Mouse (Mus musculus) midbrain, postnatal 0 days (tissue): ENCODE data around the gene Evx2. TPM values are rescaled to one million over a fixed set of nuclear protein-coding genes. Genes with fewer than 3 reads are reported as not detected.

Experiments
- ATAC-seq: fragments of 200-750 bp; cut with Nextera tagmentation; 2 replicates; pipeline ENCODE4 v1.8.0; 2017; ENCODE audit warnings: moderate number of reproducible peaks, mild to moderate bottlenecking, moderate TSS enrichment, moderate library complexity; ENCODE audit not compliant: low FRiP score
- DNase-seq: peaks from one replicate; pipeline ENCODE4 v3.0.0-alpha.2; 2015; ENCODE audit warnings: low spot score
- H3K27ac ChIP-seq: fragments of 300-500 bp; sonication (generic); 2 replicates; pipeline ENCODE4 v1.5.1; 2014; ENCODE audit warnings: low read depth, mild to moderate bottlenecking, low read length, mixed read lengths
- H3K27me3 ChIP-seq: fragments of 300-500 bp; sonication (generic); 2 replicates; pipeline ENCODE4 v1.6.1; 2014; ENCODE audit warnings: low read length, control low read depth, mixed read lengths; ENCODE audit not compliant: insufficient read depth
- H3K36me3 ChIP-seq: fragments of 300-500 bp; sonication (generic); 2 replicates; pipeline ENCODE4 v1.6.1; 2014; ENCODE audit warnings: low read length, control low read depth, mixed read lengths; ENCODE audit not compliant: insufficient read depth
- H3K4me1 ChIP-seq: fragments of 300-500 bp; sonication (generic); 2 replicates; pipeline ENCODE4 v1.6.1; 2014; ENCODE audit warnings: mild to moderate bottlenecking, control low read depth, antibody characterized with exemption, low read length, mixed read lengths; ENCODE audit not compliant: insufficient read depth
- H3K4me2 ChIP-seq: fragments of 300-500 bp; sonication (generic); 2 replicates; pipeline ENCODE4 v1.6.1; 2014; ENCODE audit warnings: low read depth, mild to moderate bottlenecking, low read length, mixed read lengths; ENCODE audit not compliant: poor library complexity, severe bottlenecking
- H3K4me3 ChIP-seq: fragments of 300-500 bp; sonication (generic); 2 replicates; pipeline ENCODE4 v1.5.1; 2014; ENCODE audit warnings: low read depth, mild to moderate bottlenecking, low read length, moderate library complexity
- H3K9ac ChIP-seq: fragments of 300-500 bp; sonication (generic); replicated peaks from 2 replicates; pipeline ENCODE4 v1.6.1; 2014; ENCODE audit warnings: mild to moderate bottlenecking, low read length, moderate library complexity, mixed read lengths; ENCODE audit not compliant: poor library complexity, severe bottlenecking
- H3K9me3 ChIP-seq: fragments of 300-500 bp; sonication (generic); 2 replicates; pipeline ENCODE4 v1.6.1; 2016; ENCODE audit warnings: low read length, control low read depth
- CTCF ChIP-seq: IDR thresholded peaks from 2 replicates; pipeline ENCODE4 v1.5.1; 2016; ENCODE audit warnings: antibody characterized with exemption, mild to moderate bottlenecking
- WGBS: fragments of 180-500 bp; shearing (Covaris S2); extraction: QIAGEN DNeasy Blood & Tissue Kit; methylation state at CpG from one replicate; pipeline ENCODE4 v1.1.7; 2014; 5-methylcytosine and 5-hydroxymethylcytosine counted together
- polyA plus RNA-seq: library from polyadenylated mRNA; unstranded; fragments of >200 nt; fragmentation: Nextera tagmentation; extraction: Ambion mirVana; gene quantifications from 2 replicates; pipeline ENCODE4 v1.2.1, GENCODE M21; 2015
- total RNA-seq: library from RNA; depleted of rRNA; stranded (reverse); fragments of >200 nt; gene quantifications from 2 replicates; pipeline ENCODE4 v1.2.3, GENCODE M21; 2014

Gene Evx2
- total and polyA plus RNA-seq, 2 experiments from 2014 or later = 0.33 to 4.2 TPM

GRCm38 (mm10) chr2:74692808-74693431 lies 33.6 kb upstream of the Evx2 start:
- Histone ChIP-seq H3K27me3 (peaks cover 97% of the 10 kb centered on the region), H3K4me2 (no peak overlapping the region), H3K4me3 (no peak overlapping the region), H3K9ac (no peak overlapping the region), H3K27ac (no peak overlapping the region), H3K4me1 (0 out of 2 replicates have a peak, but pooled peaks cover 2% of the 10 kb centered on the region), H3K9me3 (0 out of 2 replicates have a peak, but pooled peaks cover 5% of the 10 kb centered on the region), H3K36me3 (no peaks in the 10 kb centered on the region)
- TF ChIP-seq CTCF = no peak
- ATAC-seq (no peak), DNase-seq (no peak)
- WGBS = 1% methylated on average over 20 of the region's 20 CpGs

GRCm38 (mm10) chr2:74691995-74692807 lies 32.8 kb upstream of the Evx2 start:
- H3K36me3 ChIP-seq = no peaks in the 10 kb centered on the region
- no peak overlapping the region for H3K9ac ChIP-seq
- H3K4me3 ChIP-seq = no peak overlapping the region
- no peak for TF ChIP-seq CTCF
- H3K4me2 ChIP-seq = no peak overlapping the region
- H3K27me3 ChIP-seq = peaks cover 97% of the 10 kb centered on the region
- H3K9me3 ChIP-seq = 0 out of 2 replicates have a peak, but pooled peaks cover 5% of the 10 kb centered on the region
- 4% methylated on average over 35 of the region's 35 CpGs for WGBS
- H3K4me1 ChIP-seq = no peaks in the 10 kb centered on the region
- ATAC-seq = no peak
- no peak for DNase-seq
- H3K27ac ChIP-seq = no peak overlapping the region

- Histone ChIP-seq H3K27ac (no peak within 1 kb of the TSS), H3K4me1 (no peaks in the 10 kb centered on the region), H3K9me3 (0 out of 2 replicates have a peak, but pooled peaks cover 5% of the 10 kb centered on the region), H3K36me3 (no peaks in the 10 kb centered on the region), H3K9ac (no peak within 1 kb of the TSS), H3K27me3 (peaks cover 97% of the 10 kb centered on the region), H3K4me2 (no peak within 1 kb of the TSS), H3K4me3 (peak within 1 kb of the TSS; percentile 0; the same call in 1 of the 2 replicates)
- DNase-seq (peak; percentile 51), ATAC-seq (no peak)
- WGBS = under 1% methylated on average over 56 of the region's 56 CpGs
- TF ChIP-seq CTCF = peak; percentile 34; the same call in 1 of the 2 replicates
These were observed 31.9 kb upstream of the Evx2 start, which contains the start of gene Hoxd10 for GRCm38 (mm10) chr2:74691022-74691951. Hoxd10 (plus strand) TSS chr2:74691924.

- no peaks in the 10 kb centered on the region for H3K4me1 ChIP-seq
- 0 out of 2 replicates have a peak, but pooled peaks cover 5% of the 10 kb centered on the region for H3K9me3 ChIP-seq
- H3K4me3 ChIP-seq = no peak overlapping the region
- H3K9ac ChIP-seq = no peak overlapping the region
- H3K27ac ChIP-seq = no peak overlapping the region
- 8% methylated on average over 8 of the region's 8 CpGs for WGBS
- DNase-seq (no peak), ATAC-seq (no peak)
- no peak overlapping the region for H3K4me2 ChIP-seq
- peaks cover 95% of the 10 kb centered on the region for H3K27me3 ChIP-seq
- no peak for TF ChIP-seq CTCF
- H3K36me3 ChIP-seq = no peaks in the 10 kb centered on the region
These were observed 31.0 kb upstream of the Evx2 start for GRCm38 (mm10) chr2:74690338-74690716.

GRCm38 (mm10) chr2:74689574-74690337 lies 30.4 kb upstream of the Evx2 start:
- no peak for TF ChIP-seq CTCF
- Histone ChIP-seq H3K36me3 (no peaks in the 10 kb centered on the region), H3K4me3 (no peak overlapping the region), H3K27ac (no peak overlapping the region), H3K9me3 (0 out of 2 replicates have a peak, but pooled peaks cover 5% of the 10 kb centered on the region), H3K27me3 (peaks cover 95% of the 10 kb centered on the region), H3K4me2 (no peak overlapping the region), H3K4me1 (no peaks in the 10 kb centered on the region), H3K9ac (no peak overlapping the region)
- under 1% methylated on average over 24 of the region's 24 CpGs for WGBS
- DNase-seq (no peak), ATAC-seq (no peak)
